Mouse (Mus musculus): ENCODE data around the gene Zdbf2.
"Not testable (repeated sequence)": the region's sequence is repeated elsewhere in the genome, so short reads cannot be mapped to it uniquely, and the experiment has no call there.

The Zdbf2 gene

DNA sequence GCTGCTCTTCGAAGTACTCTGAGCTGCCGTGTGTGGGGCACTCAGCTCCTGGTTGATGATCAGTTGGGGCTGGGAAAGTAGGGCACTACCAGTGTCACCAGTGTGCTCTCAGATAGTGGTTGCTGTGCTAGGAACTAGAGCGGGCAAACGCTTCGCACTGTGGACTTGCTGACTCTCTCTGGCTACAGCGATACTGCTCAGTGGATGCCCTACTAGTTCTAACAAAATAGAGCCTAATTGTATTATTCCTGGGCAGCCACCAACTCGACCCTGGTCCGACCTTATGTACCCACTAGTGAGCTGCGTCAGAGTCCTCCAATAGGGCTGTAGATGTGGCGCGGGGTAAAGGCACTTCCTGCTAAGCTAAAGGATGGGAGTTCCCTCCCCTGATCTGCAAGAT lies 9.4 kb upstream of the Zdbf2 start:
- DNase-seq (ENCODE audit: low spot score in 2 of 2) = no peak

DNA sequence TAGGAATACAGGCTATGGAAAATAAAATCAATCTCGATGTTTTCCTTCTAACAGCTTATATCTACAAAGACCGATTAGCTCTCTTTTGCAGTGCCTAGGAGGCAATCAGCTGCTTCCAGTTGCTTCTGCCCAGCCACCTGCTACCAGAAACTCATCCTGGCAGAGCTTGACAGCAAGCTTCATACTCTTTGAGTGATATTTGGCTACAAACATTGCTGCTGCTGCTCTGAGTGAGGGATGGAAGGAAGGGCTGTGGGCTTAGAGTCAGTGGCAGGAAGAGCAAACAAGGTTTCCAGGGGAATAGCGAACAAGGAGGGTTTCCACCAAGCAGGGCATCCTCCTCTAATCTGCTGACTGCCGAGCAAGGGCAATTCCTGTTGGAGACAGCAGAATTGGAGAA lies 7.6 kb upstream of the Zdbf2 start:
- no peak for DNase-seq (ENCODE audit: low spot score in 2 of 2)

DNA sequence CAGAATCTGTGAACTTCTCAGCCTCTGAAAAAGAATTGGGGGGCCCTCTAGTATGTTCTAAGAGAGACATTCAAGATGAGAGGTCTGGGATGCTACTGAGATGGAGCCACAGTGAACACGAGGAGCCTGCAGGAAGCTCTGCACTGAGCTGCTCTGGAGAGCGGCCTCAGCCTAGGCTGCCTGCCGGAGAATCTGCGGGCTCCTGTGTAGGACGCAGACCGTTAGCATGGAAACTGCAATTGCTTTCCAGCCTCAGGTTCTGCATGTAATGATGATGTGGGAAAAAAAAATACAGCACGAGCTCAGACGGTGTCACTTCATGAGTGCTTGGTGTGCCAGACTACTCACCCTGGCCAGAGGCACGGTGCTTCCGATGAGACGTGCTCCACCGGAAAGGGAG lies 6.9 kb upstream of the Zdbf2 start:
- no peak for DNase-seq (ENCODE audit: low spot score in 2 of 2)

DNA sequence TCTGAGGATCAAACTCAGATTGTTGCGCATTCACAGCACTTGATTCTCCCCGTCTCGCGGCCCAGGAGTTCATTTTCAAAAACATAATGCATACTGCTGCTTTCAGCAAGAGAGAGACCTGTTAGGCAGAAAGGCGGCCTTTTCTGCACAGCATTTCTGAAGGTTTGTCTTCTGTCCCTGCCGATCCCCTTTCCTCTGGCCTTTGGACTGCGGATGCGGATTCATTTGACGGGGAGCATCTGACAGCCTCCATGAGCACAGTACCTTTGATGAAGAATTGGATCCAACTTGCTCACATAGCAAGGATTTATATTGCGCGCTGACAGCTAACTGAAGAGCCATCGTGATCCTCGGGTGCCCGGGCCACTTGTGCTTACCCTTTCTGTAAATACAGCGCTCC lies 6.3 kb upstream of the Zdbf2 start:
- DNase-seq (ENCODE audit: low spot score in 2 of 2) = no peak

DNA sequence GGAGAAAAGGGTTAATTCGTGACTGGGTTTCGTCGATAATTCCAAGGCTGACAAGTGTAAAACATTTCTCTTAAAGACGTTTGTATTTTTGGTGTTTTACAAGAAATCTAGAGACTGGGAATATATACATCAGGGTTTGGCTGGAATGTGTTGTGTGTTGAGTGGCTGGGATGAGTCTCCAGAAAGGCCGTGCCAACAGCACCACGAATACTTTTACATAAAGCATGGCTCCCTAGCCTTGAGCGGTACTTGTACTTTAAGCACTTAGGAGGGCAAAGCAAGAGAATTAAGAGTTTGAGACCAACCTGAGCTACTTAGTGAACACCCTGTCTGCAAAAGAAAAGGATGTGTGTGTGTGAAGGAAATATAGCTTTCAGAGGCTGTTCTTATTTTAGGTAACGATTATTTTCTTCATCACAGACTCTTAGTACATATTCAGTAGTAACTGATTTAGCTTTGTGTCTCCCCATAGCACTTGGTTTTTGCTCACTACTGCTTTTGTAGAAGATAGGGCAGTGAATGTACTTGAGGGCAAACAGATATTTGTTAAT lies 865 bp upstream of the Zdbf2 start:
- DNase-seq (ENCODE audit: low spot score in 2 of 2) = no peak

DNA sequence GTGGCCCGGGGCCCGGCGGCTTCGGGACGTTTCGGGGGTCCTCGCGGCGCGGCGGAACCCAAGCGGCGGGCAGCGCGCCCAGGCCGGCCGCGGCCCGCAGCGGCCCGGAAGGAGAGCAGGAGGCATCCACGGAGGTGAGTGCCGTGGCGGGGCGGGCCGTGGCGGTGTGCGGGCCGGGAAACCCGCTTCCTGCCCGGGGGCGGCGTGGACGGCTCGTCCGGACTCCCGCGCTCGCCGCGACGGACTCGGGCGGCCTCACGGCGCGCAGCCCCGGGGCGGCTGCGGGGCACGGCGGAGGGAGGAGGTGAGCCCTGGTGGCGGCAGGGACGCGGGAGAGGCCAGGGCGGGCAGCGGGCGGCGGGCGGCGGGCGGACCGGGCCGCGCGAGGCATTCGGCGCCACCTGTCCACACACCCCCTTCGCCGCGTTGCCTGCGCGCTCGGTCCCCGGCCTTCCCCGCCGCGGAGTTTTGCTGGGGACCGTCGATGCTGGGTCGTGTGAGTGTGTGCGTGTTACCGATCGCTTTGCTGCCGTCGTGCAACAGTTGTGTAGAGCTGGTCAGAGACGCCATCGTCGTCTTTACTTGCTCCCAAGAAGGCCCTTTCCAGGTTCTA lies 380 bp downstream of the Zdbf2 start:
- DNase-seq (ENCODE audit: low spot score in 2 of 2) = no peak

DNA sequence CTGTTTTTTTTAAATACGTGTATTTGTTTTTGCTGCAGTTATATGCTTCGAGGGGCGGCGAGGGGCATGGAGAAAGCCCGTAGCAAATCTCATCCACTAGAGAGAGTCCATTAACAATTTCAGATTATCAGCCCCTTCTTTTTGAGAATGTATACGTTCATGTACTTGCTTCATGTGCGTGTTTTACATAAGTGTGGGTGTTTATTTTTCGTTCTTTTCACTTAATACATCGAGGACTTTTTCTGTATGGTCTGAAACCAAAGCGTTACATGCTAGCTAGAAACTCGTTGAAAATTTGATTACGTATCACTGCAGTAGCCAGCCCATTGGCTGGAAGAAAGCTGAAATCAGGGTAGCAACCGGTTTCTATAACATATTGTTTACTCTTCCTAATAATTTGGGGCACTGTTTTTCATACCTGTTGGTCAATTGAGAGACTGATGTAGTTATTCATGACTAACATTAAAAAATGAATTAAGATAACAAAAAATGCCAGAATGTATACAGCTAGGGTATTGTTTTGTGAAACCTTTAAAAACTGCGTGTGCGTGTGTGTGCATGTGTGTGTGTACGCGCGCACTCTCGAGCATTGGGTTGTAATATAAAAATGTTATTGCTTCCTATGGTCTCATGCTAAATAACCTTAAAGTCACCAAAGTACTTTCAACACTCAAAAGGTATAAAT lies 1.1 kb downstream of the Zdbf2 start:
- DNase-seq (ENCODE audit: low spot score in 2 of 2) = no peak

DNA sequence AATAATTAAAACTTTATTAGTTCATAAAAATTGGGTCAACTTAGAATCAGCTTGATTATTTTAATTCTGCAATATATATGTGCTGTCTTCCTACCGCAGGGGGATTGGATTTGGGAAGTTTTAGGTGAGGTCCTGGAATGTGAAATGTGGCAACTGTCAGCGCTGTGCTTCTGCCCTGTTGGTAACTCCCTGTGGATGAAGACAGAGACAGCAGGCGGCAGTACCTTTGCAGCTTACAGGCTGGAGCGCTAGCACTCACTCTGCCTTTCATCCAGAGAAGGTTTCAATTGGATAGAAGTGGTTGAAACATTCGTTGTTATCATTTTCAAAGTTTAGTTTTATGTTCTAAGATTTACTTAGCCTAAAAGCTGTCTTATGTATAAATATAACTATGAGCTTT lies 5.0 kb downstream of the Zdbf2 start:
- DNase-seq (ENCODE audit: low spot score in 2 of 2) = no peak

DNA sequence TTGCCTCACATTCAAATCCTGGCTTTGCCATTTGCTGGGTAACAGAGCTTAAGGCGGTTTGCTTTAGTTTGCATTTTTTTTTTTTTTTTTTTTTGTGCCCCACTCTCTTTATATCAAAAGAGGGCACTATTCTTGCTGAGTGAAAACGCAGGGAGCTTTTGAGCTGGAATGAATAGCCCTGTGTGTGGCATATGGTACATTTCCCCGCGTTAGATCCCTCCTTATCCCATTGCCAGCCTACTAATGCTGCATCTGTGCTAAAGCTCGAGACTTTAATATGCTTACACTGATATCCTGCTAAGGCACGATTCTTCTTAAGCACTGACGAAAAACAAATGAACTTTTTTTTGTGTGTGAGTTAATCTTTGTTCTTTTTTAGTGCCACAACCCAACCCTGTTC lies 20.9 kb downstream of the Zdbf2 start:
- DNase-seq (ENCODE audit: low spot score in 2 of 2) = no peak

DNA sequence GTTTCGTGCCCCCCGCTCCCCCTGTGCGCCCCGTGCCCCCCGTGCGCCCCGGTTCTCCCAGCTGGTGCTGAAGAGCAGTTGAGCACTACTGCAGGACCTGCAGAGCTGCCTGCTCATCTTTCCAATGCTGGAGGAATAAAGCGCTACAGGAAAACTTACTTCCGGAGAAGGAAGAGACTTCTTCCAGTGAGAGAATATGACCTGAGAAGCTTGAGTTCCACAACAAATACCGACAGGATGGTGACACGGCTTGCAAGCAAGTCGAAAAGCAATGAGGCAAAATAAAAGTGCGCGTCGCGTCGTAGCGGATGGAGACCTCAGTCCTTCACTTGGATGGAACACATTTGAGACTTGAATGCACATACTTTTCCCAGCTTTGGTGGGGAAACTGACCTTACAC lies 36.6 kb downstream of the Zdbf2 start:
- DNase-seq (ENCODE audit: low spot score in 2 of 2) = no peak

DNA sequence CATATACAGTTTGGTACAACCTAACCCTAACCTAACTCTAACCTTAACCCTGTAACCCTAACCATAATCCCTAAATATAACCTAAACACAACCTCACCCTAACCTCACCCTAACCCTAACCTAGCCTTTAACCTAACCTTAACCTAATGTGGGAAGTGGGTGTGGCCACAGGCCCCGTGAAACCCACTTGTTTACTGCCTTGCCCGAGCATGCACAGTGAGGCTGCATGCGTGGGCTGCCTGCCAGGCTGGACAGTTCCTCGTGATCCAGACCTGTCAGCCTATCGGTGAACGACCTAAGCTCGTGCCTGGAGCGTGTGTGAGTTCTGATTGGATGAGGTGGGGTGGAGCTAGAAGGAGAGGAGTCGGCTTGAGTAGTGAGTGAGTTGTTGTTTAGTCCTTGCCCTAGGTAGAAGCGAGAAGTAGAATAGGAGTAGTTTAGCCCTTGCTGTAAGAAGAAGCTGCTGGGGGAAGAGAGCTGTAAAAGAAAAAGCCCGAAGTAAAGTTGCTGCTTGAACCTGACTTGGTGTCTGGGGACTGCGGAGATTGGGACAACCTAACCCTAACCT lies 50.6 kb downstream of the Zdbf2 start:
- DNase-seq (ENCODE audit: low spot score in 2 of 2) = not testable (repeated sequence)
